Mouse (Mus musculus): ENCODE data around the gene D930007J09Rik.

DNA sequence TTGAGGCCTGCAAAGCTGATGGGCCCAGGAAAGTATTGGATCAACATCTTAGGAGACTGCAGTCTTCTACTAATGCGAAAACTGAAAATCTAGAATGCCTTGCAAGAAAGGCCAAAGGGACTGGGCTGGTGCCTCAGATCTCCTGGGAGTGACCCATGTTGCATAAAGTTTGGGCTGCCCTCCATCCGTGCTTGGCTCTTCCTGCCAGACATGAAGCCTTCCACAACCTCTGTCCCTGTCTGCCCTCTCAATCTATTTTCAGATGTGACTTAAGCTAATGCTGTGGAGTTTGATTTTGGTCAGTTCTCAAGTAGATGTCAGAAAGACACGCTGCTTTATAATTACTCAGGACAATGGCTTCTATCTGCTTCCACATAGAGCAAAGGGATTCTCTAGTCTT is 39.5 kb downstream of the D930007J09Rik start:
- TF ChIP-seq TCF12 (IDR thresholded peaks at IDR 0.05; ENCODE audit: insufficient read depth, poor library complexity, severe bottlenecking) (no peak), POLR2A (IDR thresholded peaks at IDR 0.05; ENCODE audit: insufficient read length, low read depth) (no peak), USF1 (IDR thresholded peaks at IDR 0.05; ENCODE audit: low read depth) (no peak), CEBPB (IDR thresholded peaks at IDR 0.05; ENCODE audit: insufficient read depth, poor library complexity, severe bottlenecking) (no peak), MYOD1 (IDR thresholded peaks at IDR 0.05; ENCODE audit: control insufficient read depth in 1 of 3, insufficient read length in 2 of 3, low read depth in 2 of 3) (no peak), MAX (IDR thresholded peaks at IDR 0.05; ENCODE audit: low read depth) (no peak), POLR2AphosphoS2 (IDR thresholded peaks at IDR 0.05; ENCODE audit: insufficient read length, low read depth) (no peak), E2F4 (IDR thresholded peaks at IDR 0.05; ENCODE audit: insufficient read depth) (no peak), SRF (IDR thresholded peaks at IDR 0.05; ENCODE audit: control insufficient read depth, insufficient read length, low read depth) (no peak), REST (IDR thresholded peaks at IDR 0.05; ENCODE audit: insufficient read depth, insufficient read length) (no peak), MYOG (IDR thresholded peaks at IDR 0.05; ENCODE audit: control insufficient read depth in 1 of 3, insufficient read depth in 1 of 3, insufficient read length in 2 of 3, low read depth in 2 of 3) (no peak)

Data from myocyte (in vitro differentiated cells).